Mouse (Mus musculus) urinary bladder, adult 18-20 months (tissue): ENCODE measurements around the gene Plekhn1.

Source experiments
- DNase-seq, 2 experiments: peaks; one replicate each; pipeline ENCODE4 v3.0.0; 2022; ENCODE audit warnings: low spot score in 2 of 2, mixed read lengths in 2 of 2

Plekhn1 gene

GRCm38 (mm10) chr4:156234701-156235213, at the start of gene Plekhn1:
Gene Plekhn1, minus strand, starts transcription at chr4:156234857.
- DNase-seq = peak; percentile 54 to 59

GRCm38 (mm10) chr4:156255078-156255839, 20.6 kb upstream of the Plekhn1 start, which contains the start of gene Samd11:
Gene Samd11, minus strand, starts transcription at chr4:156255657.
- no peak for DNase-seq

GRCm38 (mm10) chr4:156254361-156255077, 19.9 kb upstream of the Plekhn1 start:
- DNase-seq = no peak

GRCm38 (mm10) chr4:156253043-156253442, 18.4 kb upstream of the Plekhn1 start:
- DNase-seq = no peak

- DNase-seq = no peak
Observed at GRCm38 (mm10) chr4:156252619-156253018, 18.0 kb upstream of the Plekhn1 start.

- DNase-seq = no peak
Observed at GRCm38 (mm10) chr4:156252140-156252539, 17.5 kb upstream of the Plekhn1 start.

GRCm38 (mm10) chr4:156251081-156251480, 16.4 kb upstream of the Plekhn1 start:
- DNase-seq = no peak

GRCm38 (mm10) chr4:156249567-156249966, 14.9 kb upstream of the Plekhn1 start:
- DNase-seq = no peak

GRCm38 (mm10) chr4:156236651-156237447, 2.2 kb upstream of the Plekhn1 start:
- no peak for DNase-seq

GRCm38 (mm10) chr4:156235808-156236533, 1.3 kb upstream of the Plekhn1 start, which contains the start of gene Noc2l:
Gene Noc2l, plus strand, starts transcription at chr4:156236010.
- peak; percentile 79 to 83 for DNase-seq

- DNase-seq = no peak
Observed at GRCm38 (mm10) chr4:156235360-156235770, 708 bp upstream of the Plekhn1 start.

- DNase-seq = no peak
Observed at GRCm38 (mm10) chr4:156234021-156234501, 596 bp downstream of the Plekhn1 start.

GRCm38 (mm10) chr4:156228393-156229024, 6.1 kb downstream of the Plekhn1 start:
- peak; percentile 66 to 78 for DNase-seq

- DNase-seq = no peak
Observed at GRCm38 (mm10) chr4:156227752-156228392, 6.8 kb downstream of the Plekhn1 start.

GRCm38 (mm10) chr4:156224276-156224675, 10.4 kb downstream of the Plekhn1 start:
- peak in 1 of 2 experiments; percentile 59 for DNase-seq

- no peak for DNase-seq
Observed at GRCm38 (mm10) chr4:156219936-156220335, 14.7 kb downstream of the Plekhn1 start.

- DNase-seq = peak; percentile 55
Observed at GRCm38 (mm10) chr4:156217838-156218237, 16.8 kb downstream of the Plekhn1 start.

- DNase-seq = no peak
Observed at GRCm38 (mm10) chr4:156217022-156217669, 17.5 kb downstream of the Plekhn1 start.

- DNase-seq = no peak
Observed at GRCm38 (mm10) chr4:156216196-156216595, 18.5 kb downstream of the Plekhn1 start.
